In genomic region chr7:45718331-45718730, GRCm38 (mm10) we compare ENCODE assay signal across 8 mouse cellular contexts. TPM values are rescaled to one million over a fixed set of nuclear protein-coding genes. Genes with fewer than 3 reads are reported as not detected.
DNase-seq lines count a peak whose midpoint lies in the region; ATAC-seq lines count a peak whose summit lies in the region.

No protein-coding gene starts in this region.

- peaks cover 50% of the 10 kb centered on the region for H3K36me3 ChIP-seq in heart, embryonic 10.5 days
- H3K36me3 ChIP-seq in forebrain, embryonic 12.5 days (replicated peaks): peaks cover 46% of the 10 kb centered on the region
- peaks cover 52% of the 10 kb centered on the region for H3K36me3 ChIP-seq in liver, embryonic 13.5 days

- peak overlapping the region; percentile 93 for H3K4me2 ChIP-seq in forebrain, embryonic 12.5 days
- H3K4me2 ChIP-seq in liver, embryonic 13.5 days: peak overlapping the region; percentile 73

- H3K4me1 ChIP-seq in heart, embryonic 10.5 days: peaks cover 67% of the 10 kb centered on the region
- H3K4me1 ChIP-seq in forebrain, embryonic 12.5 days: peaks cover 45% of the 10 kb centered on the region
- peaks cover 67% of the 10 kb centered on the region for H3K4me1 ChIP-seq in liver, embryonic 13.5 days (replicated peaks)

- H3K27me3 ChIP-seq in heart, embryonic 10.5 days (ENCODE audit: insufficient read depth, poor library complexity, severe bottlenecking): no peaks in the 10 kb centered on the region
- H3K27me3 ChIP-seq in forebrain, embryonic 12.5 days: no peaks in the 10 kb centered on the region
- no peaks in the 10 kb centered on the region for H3K27me3 ChIP-seq in liver, embryonic 13.5 days

- H3K9ac ChIP-seq in forebrain, embryonic 12.5 days: peak overlapping the region; percentile 97
- H3K9ac ChIP-seq in liver, embryonic 13.5 days: peak overlapping the region; percentile 96

- no peak for ATAC-seq in forebrain, embryonic 12.5 days (ENCODE audit: low FRiP score)
- ATAC-seq in liver, embryonic 13.5 days (ENCODE audit: low read depth): no peak

- H3K27ac ChIP-seq in heart, embryonic 10.5 days: peak overlapping the region; percentile 98
- peak overlapping the region; percentile 90 for H3K27ac ChIP-seq in forebrain, embryonic 12.5 days
- peak overlapping the region; percentile 87 for H3K27ac ChIP-seq in liver, embryonic 13.5 days

- H3K4me3 ChIP-seq in heart, embryonic 10.5 days: peak overlapping the region; percentile 99
- H3K4me3 ChIP-seq in forebrain, embryonic 12.5 days (replicated peaks): peak overlapping the region; percentile 92
- H3K4me3 ChIP-seq in liver, embryonic 13.5 days (replicated peaks): peak overlapping the region; percentile 81

- DNase-seq in heart, embryonic 10.5 days (ENCODE audit: low spot score): no peak
- DNase-seq in heart, adult 18-20 months: no peak
- peak; percentile 32 for DNase-seq in 3T3-L1 (ENCODE audit: low read depth, low spot score)
- DNase-seq in liver, embryonic 13.5 days: no peak
- no peak for DNase-seq in T-cell, adult 2 months (ENCODE audit: low spot score)
- DNase-seq in cerebellum, adult 11 months: no peak
- no peak for DNase-seq in urinary bladder, adult 2 months (ENCODE audit: low spot score)

- no peaks in the 10 kb centered on the region for H3K9me3 ChIP-seq in heart, embryonic 10.5 days
- H3K9me3 ChIP-seq in forebrain, embryonic 12.5 days: no peaks in the 10 kb centered on the region
- H3K9me3 ChIP-seq in liver, embryonic 13.5 days (replicated peaks): no peaks in the 10 kb centered on the region

- under 1% methylated on average over 20 of the region's 20 CpGs for WGBS in heart, embryonic 10.5 days
- WGBS in forebrain, embryonic 12.5 days: under 1% methylated on average over 20 of the region's 20 CpGs
- WGBS in liver, embryonic 13.5 days (ENCODE audit: insufficient replicate concordance): under 1% methylated on average over 20 of the region's 20 CpGs

RNA-seq across cellular contexts. Expression of gene Sphk2, which starts 0.5 kb away (rescaled TPM):
- polyA plus RNA-seq in heart, embryonic 10.5 days (2016; fragmentation: Nextera tagmentation; extraction: Ambion mirVana): 24.7 and 29.3 TPM in 2 replicates
- total RNA-seq in heart, adult 18-20 months (2021): 10 to 100 TPM; 18.4 to 20.2 TPM
- polyA plus RNA-seq in forebrain, embryonic 12.5 days (2016; fragmentation: Nextera tagmentation; extraction: Ambion mirVana): 26.5 and 30.1 TPM in 2 replicates
- 11.4 and 11.7 TPM in 2 replicates for polyA plus RNA-seq in liver, embryonic 13.5 days (2015; fragmentation: Nextera tagmentation; extraction: Ambion mirVana)
- polyA plus RNA-seq in urinary bladder, adult 2 months (2012; rRNA removed): 22.1 and 25.6 TPM in 2 replicates

RNA-seq across cellular contexts. Expression of gene Fam83e, which starts 2.7 kb away (rescaled TPM):
- polyA plus RNA-seq in heart, embryonic 10.5 days (2016; fragmentation: Nextera tagmentation; extraction: Ambion mirVana): 0.76 and 1.2 TPM in 2 replicates
- under 1 TPM; 0.30 to 0.62 TPM for total RNA-seq in heart, adult 18-20 months (2021)
- polyA plus RNA-seq in forebrain, embryonic 12.5 days (2016; fragmentation: Nextera tagmentation; extraction: Ambion mirVana): 1.1 and 1.5 TPM in 2 replicates
- 0.37 and 0.47 TPM in 2 replicates for polyA plus RNA-seq in liver, embryonic 13.5 days (2015; fragmentation: Nextera tagmentation; extraction: Ambion mirVana)
- polyA plus RNA-seq in urinary bladder, adult 2 months (2012; rRNA removed): 1.3 and 1.5 TPM in 2 replicates

RNA-seq across cellular contexts. Expression of gene Rpl18, which starts 3.1 kb away (rescaled TPM):
- 860 and 1,046 TPM in 2 replicates for polyA plus RNA-seq in heart, embryonic 10.5 days (2016; fragmentation: Nextera tagmentation; extraction: Ambion mirVana)
- 100 to 1,000 TPM; 574 to 615 TPM for total RNA-seq in heart, adult 18-20 months (2021)
- 707 and 745 TPM in 2 replicates for polyA plus RNA-seq in forebrain, embryonic 12.5 days (2016; fragmentation: Nextera tagmentation; extraction: Ambion mirVana)
- polyA plus RNA-seq in liver, embryonic 13.5 days (2015; fragmentation: Nextera tagmentation; extraction: Ambion mirVana): 761 and 840 TPM in 2 replicates
- 594 and 906 TPM in 2 replicates for polyA plus RNA-seq in urinary bladder, adult 2 months (2012; rRNA removed)

RNA-seq across cellular contexts. Expression of gene Spaca4, which starts 7.3 kb away (rescaled TPM):
- not detected in 2 replicates for polyA plus RNA-seq in heart, embryonic 10.5 days (2016; fragmentation: Nextera tagmentation; extraction: Ambion mirVana)
- not detected for total RNA-seq in heart, adult 18-20 months (2021)
- not detected in 2 replicates for polyA plus RNA-seq in forebrain, embryonic 12.5 days (2016; fragmentation: Nextera tagmentation; extraction: Ambion mirVana)
- polyA plus RNA-seq in liver, embryonic 13.5 days (2015; fragmentation: Nextera tagmentation; extraction: Ambion mirVana): not detected in 2 replicates
- polyA plus RNA-seq in urinary bladder, adult 2 months (2012; rRNA removed): not detected in 2 replicates

RNA-seq across cellular contexts. Expression of gene Dbp, which starts 13.4 kb away (rescaled TPM):
- polyA plus RNA-seq in heart, embryonic 10.5 days (2016; fragmentation: Nextera tagmentation; extraction: Ambion mirVana): 2.7 and 3.2 TPM in 2 replicates
- total RNA-seq in heart, adult 18-20 months (2021): 10 to 100 TPM; 12.1 to 15.0 TPM
- 3.8 and 3.9 TPM in 2 replicates for polyA plus RNA-seq in forebrain, embryonic 12.5 days (2016; fragmentation: Nextera tagmentation; extraction: Ambion mirVana)
- polyA plus RNA-seq in liver, embryonic 13.5 days (2015; fragmentation: Nextera tagmentation; extraction: Ambion mirVana): 0.43 and 0.64 TPM in 2 replicates
- polyA plus RNA-seq in urinary bladder, adult 2 months (2012; rRNA removed): 335 and 503 TPM in 2 replicates
